Mouse (Mus musculus) naive thymus-derived CD4-positive, alpha-beta T cell, adult 2 months (primary cell): ENCODE measurements around the gene Prkce.

Experiments
- DNase-seq: peaks from one replicate; pipeline ENCODE4 v3.0.0-alpha.2; 2011; ENCODE audit warnings: low read depth

Prkce gene

DNA sequence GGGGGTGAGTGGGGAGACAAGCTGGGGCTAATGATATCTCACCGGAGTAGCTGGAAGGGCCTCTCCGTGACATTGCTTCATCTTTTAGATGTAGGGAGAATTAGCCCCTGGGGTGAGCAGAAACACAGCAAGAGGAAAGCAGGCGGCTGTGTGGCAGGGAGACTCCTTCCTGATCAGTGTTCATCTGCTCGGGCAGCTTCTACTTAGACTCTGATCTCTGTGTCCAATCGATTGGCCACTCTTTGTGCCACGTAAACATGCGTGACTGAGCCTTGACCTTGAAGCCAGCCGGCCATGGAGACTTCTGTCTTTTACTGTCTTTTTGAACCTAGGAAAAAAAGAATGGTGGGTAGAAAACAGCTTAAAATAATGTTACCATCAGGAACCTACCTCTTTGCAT, 247.0 kb downstream of the Prkce start:
- no peak for DNase-seq

DNA sequence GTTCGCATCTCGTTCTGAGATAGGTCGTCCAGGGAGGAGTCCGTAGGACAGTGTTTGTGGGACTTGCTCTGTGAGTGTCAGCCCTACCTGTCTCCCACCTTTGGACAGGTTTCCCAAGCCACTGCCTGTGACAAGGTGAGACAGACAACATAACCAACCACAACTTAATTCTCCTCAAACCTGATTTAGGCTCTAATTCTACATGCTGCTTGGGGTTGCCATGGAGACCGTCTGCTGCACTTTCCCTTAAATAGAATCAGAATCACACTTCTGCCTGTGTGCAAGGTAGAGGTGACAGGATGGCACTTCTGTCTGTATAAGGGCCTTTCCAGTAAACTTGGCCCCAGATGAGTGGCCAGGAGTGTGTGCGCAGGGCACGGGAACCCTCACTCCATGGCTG, 248.4 kb downstream of the Prkce start:
- no peak for DNase-seq

- no peak for DNase-seq
Measured at GRCm38 (mm10) chr17:86418334-86418733, 250.7 kb downstream of the Prkce start.

- DNase-seq, result no peak
Measured at GRCm38 (mm10) chr17:86419199-86419598, 251.6 kb downstream of the Prkce start.

GRCm38 (mm10) chr17:86420646-86421338, 253.2 kb downstream of the Prkce start:
- no peak for DNase-seq

GRCm38 (mm10) chr17:86422023-86422422, 254.4 kb downstream of the Prkce start:
- DNase-seq, result no peak

DNA sequence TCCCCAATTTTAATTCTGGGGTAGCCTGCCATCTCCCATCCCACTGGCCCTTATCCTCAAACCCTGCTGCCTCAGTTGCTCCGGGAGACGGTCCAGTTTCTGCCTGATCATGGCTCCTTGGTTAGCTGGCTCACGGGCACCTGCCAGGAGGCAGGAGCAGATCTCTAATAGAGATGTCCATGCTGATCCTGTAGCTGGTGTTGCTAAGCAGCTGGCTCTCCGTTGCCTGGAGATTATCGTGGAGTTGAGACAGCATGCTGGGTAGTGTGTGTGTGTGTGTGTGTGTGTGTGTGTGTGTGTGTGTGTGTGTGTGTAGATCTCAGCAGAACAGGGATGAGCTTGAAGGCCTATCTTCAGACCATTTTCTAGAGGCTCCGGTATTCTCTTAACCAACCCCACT, 262.3 kb downstream of the Prkce start:
- no peak for DNase-seq

- DNase-seq, result no peak
Measured at GRCm38 (mm10) chr17:86433117-86433516, 265.5 kb downstream of the Prkce start.

- DNase-seq, result no peak
Measured at GRCm38 (mm10) chr17:86433813-86434212, 266.2 kb downstream of the Prkce start.

- peak; percentile 72 for DNase-seq
Measured at GRCm38 (mm10) chr17:86434781-86435180, 267.2 kb downstream of the Prkce start.

DNA sequence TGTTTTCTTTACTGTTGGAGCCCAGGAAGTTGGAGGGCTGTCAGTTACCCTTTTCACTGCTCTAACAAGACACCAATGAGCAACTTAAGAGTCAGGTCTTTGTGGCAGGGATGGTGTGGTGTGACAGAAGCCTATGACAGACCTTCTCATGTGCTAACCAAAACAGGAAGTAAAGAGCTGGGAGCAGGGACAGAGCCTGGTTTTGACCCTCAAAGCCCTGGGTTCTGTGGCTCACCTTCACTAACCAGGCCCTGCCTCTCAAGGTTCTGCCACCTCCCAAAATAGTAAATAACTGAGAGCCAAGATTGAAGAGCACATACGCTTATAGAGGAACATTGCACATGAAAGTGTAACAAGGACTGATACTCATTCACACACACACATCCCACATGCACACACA, 268.0 kb downstream of the Prkce start:
- peak; percentile 39 for DNase-seq

DNA sequence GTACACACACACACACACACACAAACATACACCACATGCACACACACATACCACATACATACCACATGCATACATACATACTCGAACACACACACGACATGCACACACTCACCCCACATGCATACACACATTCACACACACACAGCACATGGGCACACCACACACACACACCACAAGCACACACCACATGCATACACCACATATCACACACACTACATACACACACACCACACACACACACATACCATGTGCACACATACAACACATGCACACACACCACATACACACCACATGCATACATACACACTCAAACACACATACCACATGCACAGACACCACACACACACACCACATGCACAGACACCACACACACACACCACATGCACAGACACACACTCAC, 268.4 kb downstream of the Prkce start:
- DNase-seq, result no peak

DNA sequence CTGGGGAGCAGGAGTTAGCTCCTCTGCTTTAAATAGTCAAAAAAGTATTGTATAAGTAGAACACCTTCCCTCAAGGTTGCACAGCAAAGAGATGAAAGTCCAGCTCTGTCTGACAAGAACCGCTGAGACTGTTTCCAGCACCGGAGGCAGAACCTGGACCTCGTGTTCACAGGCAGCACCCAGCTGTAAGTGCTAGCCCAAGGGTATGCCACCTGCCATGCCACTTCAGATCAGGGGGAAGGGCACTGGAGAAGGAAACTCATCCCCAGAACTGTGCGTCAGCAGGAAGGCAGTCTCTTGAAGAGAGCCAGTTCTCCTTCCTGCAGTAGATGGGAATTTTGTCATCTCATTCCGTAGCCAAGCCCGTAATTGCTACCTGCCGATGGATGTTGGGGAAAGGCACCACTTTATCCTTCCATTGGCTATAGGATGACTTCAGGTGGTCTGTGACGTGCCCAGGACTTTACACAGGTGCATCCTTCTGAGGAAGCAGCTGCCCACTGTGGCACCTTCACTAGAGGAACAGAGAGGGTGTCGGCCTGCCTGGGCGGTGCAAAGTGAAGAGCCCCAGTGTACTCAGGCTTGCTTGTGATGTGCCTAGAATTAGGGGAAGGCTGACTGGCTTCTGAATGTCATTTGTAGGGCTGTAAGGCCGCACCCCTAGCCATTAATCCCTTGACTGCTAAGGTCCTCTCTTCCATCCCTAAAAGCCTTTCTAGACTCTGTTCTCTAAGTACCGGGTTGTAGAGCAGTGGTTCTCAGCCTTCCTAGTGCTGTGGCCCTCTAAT, 269.2 kb downstream of the Prkce start:
- no peak for DNase-seq

DNA sequence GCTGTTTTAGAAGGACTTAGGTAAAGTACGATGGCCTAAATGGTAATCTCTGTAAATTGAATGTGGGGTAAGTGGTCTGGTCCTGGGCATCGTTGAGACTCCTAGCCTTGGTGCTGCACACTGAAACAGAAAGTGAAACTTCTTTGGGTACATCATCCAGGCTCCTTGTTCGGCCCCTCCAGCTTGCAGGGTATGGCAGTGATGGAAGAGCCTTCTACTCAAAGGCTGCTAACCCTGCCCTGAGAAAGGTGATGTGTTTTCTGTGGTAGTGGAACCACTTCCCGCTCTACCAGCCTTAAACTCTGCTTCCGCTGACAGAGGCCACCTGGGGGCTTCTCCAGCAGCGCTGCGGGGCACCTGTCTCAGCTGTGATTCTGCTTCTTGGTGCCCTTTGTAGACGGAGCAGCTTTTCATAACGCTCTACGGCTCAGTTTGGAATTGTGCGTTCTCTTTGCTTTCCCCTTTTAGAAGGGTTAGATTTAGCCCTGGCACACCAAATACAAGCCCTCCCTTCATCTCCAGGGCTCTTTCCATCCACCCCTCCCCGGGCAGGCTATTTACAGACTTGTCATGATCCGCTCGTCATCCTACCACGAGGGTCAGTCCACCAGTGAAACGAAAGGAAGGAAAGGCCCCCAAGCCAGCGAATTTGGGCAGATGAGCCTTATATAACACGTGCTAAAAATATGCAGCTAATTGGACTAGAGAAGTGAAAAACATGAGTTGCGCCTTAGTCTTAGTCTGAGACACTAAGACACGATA, 270.1 kb downstream of the Prkce start:
- DNase-seq, result peak; percentile 75

GRCm38 (mm10) chr17:86438278-86438661, 270.7 kb downstream of the Prkce start:
- DNase-seq, result no peak

- DNase-seq, result no peak
Measured at GRCm38 (mm10) chr17:86438763-86439162, 271.2 kb downstream of the Prkce start.

GRCm38 (mm10) chr17:86441098-86441497, 273.5 kb downstream of the Prkce start:
- no peak for DNase-seq

DNA sequence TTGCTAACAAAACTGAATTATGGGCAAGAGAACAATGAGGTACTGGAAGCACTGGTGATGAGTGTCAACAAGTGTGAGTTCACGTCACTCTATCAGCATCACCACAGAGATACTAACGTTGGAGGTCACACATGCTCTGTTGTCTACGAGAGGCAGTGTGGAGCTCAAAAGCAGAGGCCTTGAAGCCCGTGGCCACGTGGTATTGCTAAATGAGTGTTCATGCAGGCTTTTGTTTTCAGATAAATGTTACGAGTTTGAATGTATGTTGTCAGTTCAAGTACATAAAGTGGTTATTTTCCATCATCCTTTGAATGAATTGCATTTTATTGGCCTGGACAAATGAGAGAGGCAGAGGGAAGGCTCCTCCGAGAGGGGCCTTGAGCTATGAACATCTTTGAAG, 276.3 kb downstream of the Prkce start:
- no peak for DNase-seq

- DNase-seq, result peak; percentile 97
Measured at GRCm38 (mm10) chr17:86444578-86445419, 277.2 kb downstream of the Prkce start.

- no peak for DNase-seq
Measured at GRCm38 (mm10) chr17:86445420-86445720, 277.8 kb downstream of the Prkce start.

GRCm38 (mm10) chr17:86445900-86446299, 278.3 kb downstream of the Prkce start:
- no peak for DNase-seq

DNA sequence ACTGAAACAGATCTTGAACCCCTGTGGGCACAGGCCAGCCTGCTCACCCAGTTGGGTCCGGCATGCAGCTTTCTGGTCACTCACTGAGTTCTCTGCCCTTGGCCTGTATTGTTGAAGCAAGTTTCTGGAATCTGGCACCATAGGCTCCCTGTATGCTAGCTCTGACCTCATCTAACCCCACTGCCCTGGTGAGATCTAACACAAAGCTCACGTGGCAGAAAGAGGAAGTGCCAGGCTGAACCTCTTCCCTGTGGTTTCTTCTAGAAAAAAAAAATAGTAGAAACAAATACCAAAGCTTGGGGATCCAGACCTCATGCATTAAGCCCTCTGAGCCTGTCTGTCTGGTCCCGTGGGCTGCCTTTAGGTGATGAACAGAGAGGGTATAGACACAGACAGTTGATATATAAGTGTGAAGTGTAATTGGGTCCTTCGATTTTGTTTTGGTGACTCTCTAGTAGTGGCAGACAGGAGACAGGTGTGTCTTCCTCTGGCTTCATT, 279.6 kb downstream of the Prkce start:
- DNase-seq, result peak; percentile 53
